Mouse (Mus musculus) cerebellum, adult 9-10 months (tissue): Measurements from ENCODE around the gene Lif.

Experiments used
- DNase-seq: peaks from one replicate; pipeline ENCODE4 v3.0.0; 2022

Lif gene

GRCm38 (mm10) chr11:4232644-4233043 is 24.7 kb upstream of the Lif start:
- DNase-seq: no peak

DNA sequence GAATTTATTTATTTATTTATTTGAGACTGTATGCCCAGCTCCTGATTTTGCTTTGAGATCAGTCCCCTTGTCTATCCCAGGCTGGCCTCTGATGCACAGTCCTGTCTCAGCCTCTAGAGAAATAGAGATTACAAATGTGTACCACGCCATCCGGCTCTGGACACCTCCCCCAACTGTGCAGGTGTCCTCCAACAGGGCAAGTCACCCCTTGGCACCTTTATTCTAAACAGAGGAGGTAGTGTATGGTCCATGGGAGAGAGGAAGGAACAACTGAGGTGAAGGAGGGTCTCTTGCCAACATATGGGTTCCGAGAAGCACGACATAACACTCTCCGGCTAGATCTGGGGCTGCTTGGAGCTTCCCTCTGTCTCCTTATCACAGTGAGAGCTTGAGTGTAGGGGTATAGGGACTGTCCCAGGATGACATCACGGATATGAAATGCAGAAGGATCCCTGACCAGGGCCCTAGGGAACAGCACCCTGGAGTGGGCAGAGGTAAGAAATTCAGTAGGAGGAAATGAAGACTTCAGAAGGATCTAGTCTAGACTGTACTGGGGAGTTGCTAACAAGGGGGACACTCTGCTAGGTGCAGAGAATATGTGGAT is 22.2 kb upstream of the Lif start:
- DNase-seq: no peak

DNA sequence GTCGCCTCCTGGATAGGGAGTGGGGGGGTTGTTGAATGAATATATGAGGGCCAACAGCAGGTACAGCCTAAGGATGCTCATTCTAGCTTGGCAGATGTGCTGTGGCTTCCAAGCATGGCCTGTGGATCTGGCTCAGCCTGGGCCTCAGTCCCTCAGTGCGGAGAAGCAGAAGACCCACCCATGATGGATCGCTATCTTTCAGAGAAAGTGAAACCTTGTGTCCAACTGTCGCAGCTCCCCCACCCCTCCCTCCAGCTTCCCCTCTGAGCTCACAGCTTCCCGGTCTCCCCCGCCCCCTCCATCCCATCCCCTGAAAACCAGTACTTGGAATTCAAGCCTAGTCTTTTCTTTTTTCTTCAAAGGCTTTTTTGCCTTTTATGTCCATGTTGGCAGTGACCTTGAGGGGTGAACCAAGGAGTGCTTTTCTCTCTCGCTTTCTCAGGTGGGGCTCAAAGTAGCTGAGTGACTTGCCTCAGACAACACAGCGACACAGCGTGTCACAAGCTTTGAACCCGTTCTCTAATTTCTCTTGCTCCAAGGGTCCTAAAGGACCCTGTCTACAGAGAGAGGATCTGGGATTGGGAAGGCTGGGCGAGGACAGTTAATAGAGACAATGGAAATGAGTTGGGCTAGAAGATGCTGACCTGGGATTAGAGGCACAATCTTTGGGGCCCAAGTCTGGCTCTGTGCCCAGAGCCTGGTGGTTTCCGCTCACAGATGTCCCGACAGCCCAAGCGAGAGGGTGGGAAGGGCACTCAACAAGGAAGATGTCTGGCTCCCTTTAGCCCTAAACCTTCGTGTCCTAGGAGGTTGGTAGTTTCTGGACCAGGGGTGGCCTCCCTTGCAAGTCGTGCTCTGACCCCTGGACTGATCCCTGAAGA is 21.5 kb upstream of the Lif start, which contains the start of gene Osm:
TSS of gene Osm (plus strand) at position 756 of the 881 bp plus-strand sequence.
- no peak for DNase-seq

GRCm38 (mm10) chr11:4236546-4237067 is 20.8 kb upstream of the Lif start:
- no peak for DNase-seq

DNA sequence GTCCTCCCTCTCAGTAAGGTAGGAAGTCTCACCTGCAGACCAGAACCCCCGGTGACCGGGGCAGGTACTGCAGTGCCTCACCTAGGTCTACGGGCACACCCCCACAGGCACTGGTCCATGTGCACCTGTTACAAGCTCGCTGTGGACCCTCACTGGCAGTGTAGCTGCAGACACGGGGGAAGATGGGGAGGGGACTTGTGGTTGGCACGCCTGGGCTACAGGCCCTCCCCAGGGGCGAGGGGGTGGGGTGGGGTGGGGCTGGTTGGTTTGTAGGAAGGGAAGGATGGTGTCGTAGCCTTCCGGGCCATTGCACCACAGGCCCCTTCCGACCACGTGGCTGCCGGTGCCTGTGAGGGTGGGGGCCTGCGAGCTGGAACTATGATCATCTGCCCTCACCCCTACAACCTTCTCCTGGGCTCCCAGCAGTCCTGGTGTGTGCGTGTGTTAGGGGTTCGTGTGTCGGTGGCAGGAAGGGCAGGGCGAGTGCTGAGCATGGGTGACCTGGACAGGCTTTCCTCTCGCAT is 19.9 kb upstream of the Lif start:
- no peak for DNase-seq

DNA sequence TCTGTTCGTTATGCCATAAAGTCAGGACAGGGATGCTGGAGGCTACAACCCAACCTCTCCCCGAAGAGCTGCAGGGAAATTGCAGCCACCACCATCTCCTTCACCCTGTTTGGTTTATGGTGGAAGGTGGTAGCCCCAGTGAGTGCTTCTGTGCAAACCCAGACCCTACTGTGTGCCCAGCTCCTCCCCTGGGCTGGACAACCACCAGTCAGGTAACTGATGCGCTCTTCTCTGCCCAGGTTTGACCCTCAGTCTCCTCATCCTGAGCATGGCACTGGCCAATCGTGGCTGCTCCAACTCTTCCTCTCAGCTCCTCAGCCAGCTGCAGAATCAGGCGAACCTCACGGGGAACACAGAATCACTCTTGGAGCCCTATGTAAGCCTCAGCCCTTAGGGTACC is 19.2 kb upstream of the Lif start:
- no peak for DNase-seq

DNA sequence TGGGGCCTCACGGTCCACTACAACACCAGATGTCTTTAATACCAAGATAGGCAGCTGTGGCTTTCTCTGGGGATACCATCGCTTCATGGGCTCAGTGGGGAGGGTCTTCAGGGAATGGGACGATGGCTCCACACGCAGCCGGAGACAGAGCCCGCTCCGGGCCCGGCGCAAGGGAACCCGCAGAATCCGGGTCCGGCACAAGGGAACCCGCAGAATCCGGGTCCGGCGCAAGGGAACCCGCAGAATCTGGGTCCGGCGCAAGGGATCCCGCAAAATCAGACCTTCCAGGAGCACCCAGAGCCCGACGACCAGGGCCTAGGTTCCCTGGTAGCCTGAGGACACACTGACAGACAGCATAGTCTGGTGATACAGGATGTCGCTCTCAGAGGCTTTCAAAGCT is 17.7 kb upstream of the Lif start:
- DNase-seq: no peak

DNA sequence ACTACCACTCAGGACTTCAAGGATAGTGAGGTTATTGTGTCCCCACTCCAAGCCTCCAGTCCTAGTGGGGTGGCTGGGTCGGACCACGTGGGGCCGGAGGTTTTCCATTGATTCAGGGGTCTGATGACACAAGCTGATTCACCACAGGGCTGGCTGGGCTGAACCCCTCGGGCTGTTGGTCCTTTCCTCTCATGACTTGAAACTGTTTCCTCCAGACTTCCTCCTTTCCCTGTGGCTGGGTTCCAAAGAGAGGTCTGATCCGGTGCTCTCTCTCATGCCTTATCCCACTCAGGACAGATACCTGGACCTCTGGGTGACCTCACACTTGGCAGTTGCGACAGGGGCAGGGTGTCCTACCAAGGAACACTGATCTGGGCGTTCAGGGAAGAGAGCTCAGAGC is 17.2 kb upstream of the Lif start:
- DNase-seq: no peak

DNA sequence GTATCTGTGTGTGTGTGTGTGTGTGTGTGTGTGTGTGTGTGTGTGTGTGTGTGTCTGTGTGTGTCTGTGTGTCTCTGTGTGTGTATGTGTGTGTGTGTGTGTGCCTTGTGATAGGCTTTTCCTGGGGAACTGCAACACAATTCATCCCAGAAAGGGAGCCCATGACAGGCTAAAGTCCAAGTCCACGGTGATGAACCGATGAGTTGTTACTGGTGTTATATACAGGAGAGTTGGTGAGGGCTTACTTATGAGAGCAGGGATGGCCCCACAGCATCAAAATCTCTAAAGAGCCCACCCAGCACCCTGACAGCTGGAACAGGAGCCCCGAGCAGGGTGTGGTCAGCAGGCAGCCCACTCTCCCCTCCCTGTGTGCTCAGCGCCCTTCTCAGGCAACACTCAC is 16.2 kb upstream of the Lif start:
- no peak for DNase-seq

DNA sequence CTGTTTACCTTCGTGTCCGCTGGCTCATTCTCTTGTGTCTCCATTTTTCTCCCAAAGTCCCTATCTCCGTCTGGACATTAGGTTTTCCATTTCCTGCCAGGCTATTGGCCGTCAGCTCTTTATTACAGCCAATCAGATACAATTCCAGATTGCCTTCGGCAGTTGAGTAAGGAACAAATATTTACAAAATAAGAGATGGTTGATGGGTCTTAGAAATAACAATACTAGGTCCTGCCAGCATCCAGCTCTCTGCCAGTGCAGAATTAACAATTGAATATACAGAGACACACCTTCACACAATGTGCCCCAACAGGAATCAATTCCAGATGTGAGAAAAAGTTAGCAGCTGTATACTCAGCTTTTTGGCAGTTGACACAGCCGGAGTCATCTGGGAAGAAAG is 11.2 kb upstream of the Lif start:
- no peak for DNase-seq

GRCm38 (mm10) chr11:4246623-4247022 is 10.7 kb upstream of the Lif start:
- DNase-seq: no peak

DNA sequence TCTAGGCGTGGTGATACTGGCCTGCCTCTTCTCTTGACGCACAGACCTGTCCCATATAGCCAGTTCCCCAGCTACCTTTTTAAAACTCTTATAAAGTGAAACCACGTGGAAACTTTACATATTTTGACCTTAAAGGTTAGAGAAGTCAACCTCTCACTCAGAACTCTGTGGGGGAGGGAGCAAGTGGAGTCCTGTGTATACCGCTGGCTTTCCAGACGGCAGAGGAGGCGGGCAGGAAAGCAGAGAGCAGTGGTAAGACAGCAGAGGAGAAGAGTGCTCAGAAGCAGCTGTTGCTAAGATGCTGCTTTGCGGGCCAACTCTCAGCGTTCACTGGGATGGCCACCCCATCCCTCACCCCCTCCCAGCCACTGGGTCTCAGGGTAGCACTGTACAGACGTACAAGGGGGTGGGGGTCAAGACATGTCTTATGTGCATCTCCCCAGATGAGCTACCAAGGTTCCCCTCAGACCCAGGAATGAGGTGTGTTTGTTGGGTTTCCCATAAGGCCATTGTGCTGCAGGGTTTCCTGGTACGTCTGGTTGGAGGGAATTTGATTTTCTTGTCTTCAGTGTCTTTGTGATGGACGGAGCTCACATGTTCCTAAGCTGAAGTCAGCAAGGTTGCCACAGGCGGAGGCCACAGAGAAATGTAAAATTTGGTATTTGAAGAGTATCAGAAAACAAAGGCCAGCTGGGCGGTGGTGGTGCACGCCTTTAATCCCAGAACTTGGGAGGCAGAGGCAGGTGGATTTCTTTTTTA is 10.0 kb upstream of the Lif start:
- DNase-seq: no peak

DNA sequence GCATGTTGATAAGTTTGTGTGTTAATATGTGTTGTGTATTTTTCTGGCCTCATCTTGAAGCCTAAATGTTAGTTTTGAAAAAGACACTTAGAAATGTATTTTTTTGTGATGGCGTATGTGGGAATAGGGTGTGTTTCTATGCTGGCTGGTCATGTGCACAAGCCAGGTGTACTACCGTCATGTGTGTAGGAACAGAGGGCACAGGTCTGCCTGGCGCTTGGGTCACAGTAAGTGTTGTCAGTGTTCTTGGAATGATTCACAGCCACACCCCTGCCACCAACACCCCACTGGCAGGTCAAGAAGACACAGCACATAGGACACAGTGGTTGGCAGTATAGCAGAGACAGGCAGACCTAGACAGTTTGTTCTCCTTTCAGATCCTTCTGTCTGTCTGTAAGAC is 8.2 kb upstream of the Lif start:
- no peak for DNase-seq

GRCm38 (mm10) chr11:4250290-4250689 is 7.1 kb upstream of the Lif start:
- DNase-seq: no peak

DNA sequence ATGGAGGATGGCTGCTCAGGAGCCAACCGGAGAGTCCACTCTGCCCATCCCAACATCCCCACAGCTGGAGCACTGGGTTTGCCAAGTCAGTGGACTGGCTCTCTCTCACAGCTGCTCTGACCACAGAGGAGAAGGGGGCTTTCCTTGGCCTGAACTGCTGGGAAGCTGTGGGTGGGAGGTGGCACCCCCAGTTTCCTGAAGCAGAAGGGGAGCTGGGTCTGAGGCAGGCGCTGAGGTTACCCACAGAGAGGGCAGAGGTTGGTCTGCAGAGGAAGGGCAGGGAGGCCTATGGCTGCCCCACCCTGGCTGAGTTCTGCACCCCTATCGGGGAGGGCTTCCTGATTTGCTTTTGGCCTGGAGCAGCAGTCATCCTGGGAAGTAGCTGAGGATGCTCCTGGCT is 6.0 kb upstream of the Lif start:
- DNase-seq: no peak

DNA sequence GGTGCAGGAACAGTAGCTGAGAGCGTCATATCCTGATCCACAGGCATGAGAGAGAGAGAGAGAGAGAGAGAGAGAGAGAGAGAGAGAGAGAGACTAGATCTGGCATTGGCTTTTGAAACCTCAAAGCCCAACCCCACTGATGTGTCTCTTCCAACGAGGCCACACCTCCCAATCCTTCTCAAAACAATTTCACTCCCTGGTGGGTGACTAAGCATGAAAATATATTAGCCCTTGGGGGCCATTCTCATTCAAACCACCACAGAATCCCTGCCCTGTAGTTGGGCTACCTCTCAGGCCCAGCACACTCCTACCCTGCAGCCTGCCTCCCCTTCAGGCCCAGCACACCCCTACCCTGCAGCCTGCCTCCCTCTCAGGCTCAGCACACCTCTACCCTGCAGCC is 4.5 kb upstream of the Lif start:
- DNase-seq: no peak

DNA sequence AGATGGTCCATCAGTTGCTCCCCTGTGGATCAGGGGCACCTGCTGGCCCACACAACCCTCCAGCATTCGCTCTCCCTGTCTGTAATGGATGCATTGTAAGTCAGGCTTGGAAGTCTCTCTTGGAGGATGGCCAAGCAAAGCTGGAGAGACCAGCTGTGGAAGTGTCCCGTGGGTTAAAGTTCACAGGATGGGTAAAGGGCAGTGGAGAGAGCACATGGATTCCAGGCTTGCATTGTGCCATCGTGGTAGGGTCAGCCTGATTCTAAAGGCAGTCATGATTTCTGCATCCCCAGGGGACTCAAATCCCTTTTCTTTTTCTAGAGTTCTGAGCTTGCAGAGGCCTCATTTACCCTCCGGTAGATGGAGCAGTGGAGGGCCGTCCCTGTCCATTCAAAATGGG is 399 bp downstream of the Lif start:
- no peak for DNase-seq

GRCm38 (mm10) chr11:4258657-4259082 is 1.3 kb downstream of the Lif start:
- peak; percentile 84 for DNase-seq

- DNase-seq: peak; percentile 19
Measured at GRCm38 (mm10) chr11:4260463-4261187, 3.3 kb downstream of the Lif start.

DNA sequence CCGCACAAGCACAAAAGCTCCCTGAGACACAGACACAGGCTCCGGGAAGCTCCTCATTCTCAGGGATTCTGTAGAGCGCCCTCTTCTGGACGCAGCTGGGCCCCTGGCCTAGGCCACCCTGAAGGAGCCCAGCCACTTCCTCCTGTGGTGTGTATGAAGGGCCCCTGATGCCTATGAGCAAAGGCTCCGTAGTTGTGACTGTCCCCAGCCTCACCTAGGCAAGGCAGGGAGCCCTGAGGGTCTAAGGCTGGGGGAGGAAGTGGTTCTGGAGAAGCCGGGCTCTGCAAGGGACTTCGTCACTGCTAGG is 3.8 kb downstream of the Lif start:
- DNase-seq: peak; percentile 45

- DNase-seq: peak; percentile 14
Measured at GRCm38 (mm10) chr11:4261969-4262368, 4.6 kb downstream of the Lif start.

- DNase-seq: no peak
Measured at GRCm38 (mm10) chr11:4262847-4263246, 5.5 kb downstream of the Lif start.

DNA sequence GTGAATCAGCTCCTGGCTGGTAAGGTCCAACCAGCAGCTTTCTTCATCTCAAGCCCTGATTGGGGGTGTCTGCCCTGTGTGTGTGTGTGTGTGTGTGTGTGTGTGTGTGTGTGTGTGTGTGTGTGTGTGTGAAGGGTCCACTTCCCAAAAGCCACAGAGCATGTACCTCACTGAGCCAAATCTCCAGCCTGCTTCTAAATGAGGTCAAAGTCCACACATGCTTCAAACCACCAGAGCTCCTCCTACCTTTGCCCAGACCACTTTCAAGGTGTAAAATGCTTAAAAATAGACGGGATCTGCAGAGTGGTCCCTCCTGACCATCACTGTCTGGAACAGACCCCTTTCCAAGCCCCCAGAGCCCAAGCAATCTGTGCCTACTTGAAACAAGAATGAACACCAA is 5.9 kb downstream of the Lif start:
- DNase-seq: no peak
